ENCODE assay signal across 17 mouse cellular contexts in the genomic region with DNA sequence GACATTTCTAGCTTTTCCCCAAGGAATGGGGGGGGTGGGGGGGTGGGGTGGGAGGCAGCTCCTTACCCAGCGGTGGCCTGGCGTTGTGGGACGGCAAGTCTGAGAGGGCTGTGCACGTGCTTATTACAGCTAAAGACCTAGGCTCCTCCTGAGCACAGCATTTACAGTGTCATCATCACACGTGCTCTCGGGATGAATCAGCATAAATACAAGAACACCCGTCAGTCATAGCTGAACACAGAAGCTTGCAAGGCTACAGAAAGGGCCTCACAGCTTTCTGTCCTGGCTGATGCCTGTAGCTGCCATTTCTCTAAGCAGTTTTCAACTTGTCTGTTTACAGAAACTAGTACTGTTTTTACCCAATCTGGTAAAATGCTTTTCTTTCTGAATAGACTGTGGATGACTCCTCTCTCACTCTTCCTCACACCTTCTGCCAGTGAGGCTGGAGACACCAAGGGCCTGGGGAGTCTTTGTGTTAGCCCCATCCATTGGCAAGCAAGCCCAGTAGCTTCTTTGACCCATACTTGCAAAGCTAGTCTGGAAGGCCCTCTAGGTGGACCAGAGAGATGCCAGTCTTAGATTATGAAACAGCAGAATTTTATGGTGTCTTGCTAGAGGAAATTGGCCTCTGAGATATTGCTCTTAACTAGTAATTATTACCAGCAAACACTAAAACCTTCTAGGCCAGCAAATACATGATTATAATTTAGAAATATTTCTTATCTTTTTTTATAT. TPM values are rescaled to one million over a fixed set of nuclear protein-coding genes. Genes with fewer than 3 reads are reported as not detected.
DNase-seq lines count a peak whose midpoint lies in the region; ATAC-seq and TF ChIP-seq lines count a peak whose summit lies in the region.
"Had no signal": no experiment of that assay in that cellular context is flagged by ENCODE, and none has a peak within 500 bp of the region (broad histone marks: within the 10 kb centered on the region; RNA-seq: fewer than 3 reads in every experiment).

No protein-coding gene starts in this region.

- H3K9ac ChIP-seq in liver, embryonic 16.5 days (ENCODE audit: low read depth, low read length) = no peak overlapping the region
- H3K9ac ChIP-seq in neural tube, embryonic 15.5 days (replicated peaks) = no peak overlapping the region
- H3K9ac ChIP-seq: limb, embryonic 12.5 days; midbrain, embryonic 13.5 days had no signal

- peaks cover 56% of the 10 kb centered on the region for H3K36me3 ChIP-seq in G1E (replicated peaks)
- peaks cover 25% of the 10 kb centered on the region for H3K36me3 ChIP-seq in liver, embryonic 16.5 days (ENCODE audit: control insufficient read depth, insufficient read depth)
- H3K36me3 ChIP-seq in neural tube, embryonic 15.5 days = peaks cover 22% of the 10 kb centered on the region

- TF ChIP-seq CTCF in G1E (IDR thresholded peaks at IDR 0.05; ENCODE audit: low read depth, low read length) = no peak

- ATAC-seq in G1E (ENCODE audit: extremely low read depth, insufficient number of reproducible peaks, low FRiP score, poor library complexity, severe bottlenecking) = peak; percentile 96
- peak; percentile 97 for ATAC-seq in erythroblast, adult 5-6 weeks (replicated peaks; ENCODE audit: low FRiP score, poor library complexity, severe bottlenecking)
- ATAC-seq in liver, embryonic 16.5 days (ENCODE audit: low read depth) = peak; percentile 94
- no peak for ATAC-seq in inflammation-experienced regulatory T-cells, adult 6 months
- ATAC-seq in neural tube, embryonic 15.5 days (ENCODE audit: low FRiP score) = no peak
- ATAC-seq: lung, postnatal 0 days; midbrain, embryonic 13.5 days had no signal

- H3K4me1 ChIP-seq in G1E (ENCODE audit: insufficient read depth, low read depth, low read length) = peaks cover 41% of the 10 kb centered on the region
- H3K4me1 ChIP-seq in liver, embryonic 16.5 days (ENCODE audit: control insufficient read depth, low read depth, low read length) = peaks cover 10% of the 10 kb centered on the region
- no peaks in the 10 kb centered on the region for H3K4me1 ChIP-seq in neural tube, embryonic 15.5 days
- H3K4me1 ChIP-seq: embryonic facial prominence, embryonic 10.5 days; heart, embryonic 10.5 days; limb, embryonic 12.5 days; midbrain, embryonic 13.5 days had no signal

- H3K27ac ChIP-seq in liver, embryonic 16.5 days (ENCODE audit: low read length) = 0 out of 2 replicates have a peak overlapping the region, but pooled peaks have one; percentile 39
- no peak overlapping the region for H3K27ac ChIP-seq in neural tube, embryonic 15.5 days (replicated peaks)
- H3K27ac ChIP-seq: embryonic facial prominence, embryonic 10.5 days; heart, embryonic 10.5 days; limb, embryonic 12.5 days; midbrain, embryonic 13.5 days had no signal

- H3K27me3 ChIP-seq in G1E (ENCODE audit: insufficient read depth, low read length) = no peaks in the 10 kb centered on the region
- H3K27me3 ChIP-seq in liver, embryonic 16.5 days (ENCODE audit: control insufficient read depth, insufficient read depth, low read depth, low read length) = no peaks in the 10 kb centered on the region
- H3K27me3 ChIP-seq in neural tube, embryonic 15.5 days (replicated peaks) = no peaks in the 10 kb centered on the region
- H3K27me3 ChIP-seq: limb, embryonic 12.5 days; midbrain, embryonic 13.5 days had no signal

- H3K9me3 ChIP-seq in G1E (replicated peaks) = no peaks in the 10 kb centered on the region
- H3K9me3 ChIP-seq in liver, embryonic 16.5 days (replicated peaks; ENCODE audit: control insufficient read depth, low read length) = no peaks in the 10 kb centered on the region
- no peaks in the 10 kb centered on the region for H3K9me3 ChIP-seq in neural tube, embryonic 15.5 days (replicated peaks)
- H3K9me3 ChIP-seq: embryonic facial prominence, embryonic 10.5 days; heart, embryonic 10.5 days; limb, embryonic 12.5 days; midbrain, embryonic 13.5 days had no signal

- H3K4me3 ChIP-seq in G1E (ENCODE audit: low read depth, low read length) = no peak overlapping the region; the same call in 1 of the 2 replicates
- H3K4me3 ChIP-seq in liver, embryonic 16.5 days (ENCODE audit: low read depth, low read length) = no peak overlapping the region
- H3K4me3 ChIP-seq in neural tube, embryonic 15.5 days (replicated peaks) = no peak overlapping the region
- H3K4me3 ChIP-seq: embryonic facial prominence, embryonic 10.5 days; heart, embryonic 10.5 days; limb, embryonic 12.5 days; midbrain, embryonic 13.5 days had no signal

- H3K4me2 ChIP-seq in liver, embryonic 16.5 days (ENCODE audit: low read depth, low read length) = no peak overlapping the region
- H3K4me2 ChIP-seq in neural tube, embryonic 15.5 days = no peak overlapping the region
- H3K4me2 ChIP-seq: limb, embryonic 12.5 days; midbrain, embryonic 13.5 days had no signal

- DNase-seq in adrenal gland, postnatal 14 days = peak; percentile 25
- DNase-seq in adrenal gland, adult 18-20 months (ENCODE audit: low spot score in 2 of 2) = no peak
- DNase-seq in G1E (ENCODE audit: low spot score) = peak; percentile 26
- no peak for DNase-seq in embryo, embryonic 10.5 days (ENCODE audit: low spot score)
- DNase-seq: cerebellum, adult 9-10 months; heart, postnatal 4 days; kidney, postnatal 10 days; thymus, postnatal 36 days had no signal

- 35% methylated on average over 7 of the region's 7 CpGs for WGBS in liver, embryonic 16.5 days (ENCODE audit: insufficient replicate concordance)
- 91% methylated on average over 7 of the region's 7 CpGs for WGBS in neural tube, embryonic 15.5 days

RNA-seq across cellular contexts. Expression of a gene that starts 6.4 kb away (rescaled TPM):
- total RNA-seq in adrenal gland, postnatal 14 days (2021) = 13.2 and 16.6 TPM in 2 replicates
- 10 to 100 TPM; 10.2 to 12.7 TPM for total RNA-seq in adrenal gland, adult 18-20 months (2021)
- total RNA-seq in G1E (2014; fragmentation: Nextera tagmentation) = 32.1 and 42.9 TPM in 2 replicates
- total RNA-seq in G1E (2017) = 34.5 and 35.8 TPM in 2 replicates
- 2.2 and 3.8 TPM in 2 replicates for polyA plus RNA-seq in G1E (2012)
- total RNA-seq in erythroblast, adult 5-6 weeks (2015; ENCODE audit: low replicate concordance) = 0.38 and 13.2 TPM in 2 replicates
- total RNA-seq in erythroblast, adult 5-6 weeks (2017; ENCODE audit: low replicate concordance) = 10.1 and 10.7 TPM in 2 replicates
- 7.0 and 7.3 TPM in 2 replicates for polyA plus RNA-seq in liver, embryonic 16.5 days (2015; fragmentation: Nextera tagmentation; extraction: Ambion mirVana)
- 10 to 100 TPM; 26.7 to 41.0 (median 33.8) TPM for polyA plus RNA-seq in inflammation-experienced regulatory T-cells, adult 6 months (2017; shearing (Covaris generic))
- polyA plus RNA-seq in neural tube, embryonic 15.5 days (2015; fragmentation: Nextera tagmentation; extraction: Ambion mirVana) = 26.6 and 29.1 TPM in 2 replicates

RNA-seq across cellular contexts. Expression of a gene that starts 26.0 kb away (rescaled TPM):
- 5.6 and 6.5 TPM in 2 replicates for total RNA-seq in adrenal gland, postnatal 14 days (2021)
- 1 to 10 TPM; 1.4 to 1.9 TPM for total RNA-seq in adrenal gland, adult 18-20 months (2021)
- total RNA-seq in G1E (2014; fragmentation: Nextera tagmentation) = 58.1 and 74.3 TPM in 2 replicates
- 37.6 and 39.6 TPM in 2 replicates for total RNA-seq in G1E (2017)
- polyA plus RNA-seq in G1E (2012) = 6.6 and 7.6 TPM in 2 replicates
- total RNA-seq in erythroblast, adult 5-6 weeks (2015; ENCODE audit: low replicate concordance) = 10.7 and 16.3 TPM in 2 replicates
- 19.8 and 31.5 TPM in 2 replicates for total RNA-seq in erythroblast, adult 5-6 weeks (2017; ENCODE audit: low replicate concordance)
- 17.3 and 17.8 TPM in 2 replicates for polyA plus RNA-seq in liver, embryonic 16.5 days (2015; fragmentation: Nextera tagmentation; extraction: Ambion mirVana)
- polyA plus RNA-seq in inflammation-experienced regulatory T-cells, adult 6 months (2017; shearing (Covaris generic)) = 10 to 100 TPM in 2 of 3 experiments, 1 to 10 TPM in 1; 5.7 to 19.1 (median 12.1) TPM
- 12.9 and 17.0 TPM in 2 replicates for polyA plus RNA-seq in neural tube, embryonic 15.5 days (2015; fragmentation: Nextera tagmentation; extraction: Ambion mirVana)

RNA-seq across cellular contexts. Expression of a gene that starts 41.7 kb away (rescaled TPM):
- total RNA-seq in adrenal gland, postnatal 14 days (2021) = 46.8 and 53.1 TPM in 2 replicates
- 10 to 100 TPM; 51.6 to 64.6 TPM for total RNA-seq in adrenal gland, adult 18-20 months (2021)
- 73.6 and 75.9 TPM in 2 replicates for total RNA-seq in G1E (2014; fragmentation: Nextera tagmentation)
- 86.5 and 87.0 TPM in 2 replicates for total RNA-seq in G1E (2017)
- 12.4 and 15.0 TPM in 2 replicates for polyA plus RNA-seq in G1E (2012)
- 27.6 and 28.4 TPM in 2 replicates for total RNA-seq in erythroblast, adult 5-6 weeks (2015; ENCODE audit: low replicate concordance)
- 12.5 and 16.7 TPM in 2 replicates for total RNA-seq in erythroblast, adult 5-6 weeks (2017; ENCODE audit: low replicate concordance)
- polyA plus RNA-seq in liver, embryonic 16.5 days (2015; fragmentation: Nextera tagmentation; extraction: Ambion mirVana) = 32.0 and 32.8 TPM in 2 replicates
- 10 to 100 TPM; 89.9 to 95.2 (median 94.7) TPM for polyA plus RNA-seq in inflammation-experienced regulatory T-cells, adult 6 months (2017; shearing (Covaris generic))
- polyA plus RNA-seq in neural tube, embryonic 15.5 days (2015; fragmentation: Nextera tagmentation; extraction: Ambion mirVana) = 59.9 and 68.5 TPM in 2 replicates

RNA-seq across cellular contexts. Expression of a gene that starts 58.0 kb away (rescaled TPM):
- total RNA-seq in adrenal gland, postnatal 14 days (2021) = 4.9 and 6.8 TPM in 2 replicates
- total RNA-seq in adrenal gland, adult 18-20 months (2021) = 1 to 10 TPM; 1.8 to 9.0 TPM
- 2.0 and 4.2 TPM in 2 replicates for total RNA-seq in G1E (2014; fragmentation: Nextera tagmentation)
- 1.7 and 2.2 TPM in 2 replicates for total RNA-seq in G1E (2017)
- not detected in 2 replicates for polyA plus RNA-seq in G1E (2012)
- 1.5 and 8.8 TPM in 2 replicates for total RNA-seq in erythroblast, adult 5-6 weeks (2015; ENCODE audit: low replicate concordance)
- 14.0 and 19.0 TPM in 2 replicates for total RNA-seq in erythroblast, adult 5-6 weeks (2017; ENCODE audit: low replicate concordance)
- 2.2 and 2.7 TPM in 2 replicates for polyA plus RNA-seq in liver, embryonic 16.5 days (2015; fragmentation: Nextera tagmentation; extraction: Ambion mirVana)
- 1 to 10 TPM in 1 of 3 experiments, under 1 TPM in 2; 0.58 to 1.0 (median 0.91) TPM for polyA plus RNA-seq in inflammation-experienced regulatory T-cells, adult 6 months (2017; shearing (Covaris generic))
- polyA plus RNA-seq in neural tube, embryonic 15.5 days (2015; fragmentation: Nextera tagmentation; extraction: Ambion mirVana) = 0.40 and 0.45 TPM in 2 replicates

Comparison
In these comparisons a context has a peak if more than half of its experiments do, and no peak if none do; other contexts are left out.
1. DNase-seq: peak in adrenal gland, postnatal 14 days (single experiment) and G1E (single experiment); none in adrenal gland, adult 18-20 months (0 of 2) and embryo, embryonic 10.5 days (single experiment).
2. ATAC-seq: peak in G1E (single experiment), erythroblast, adult 5-6 weeks (single experiment) and liver, embryonic 16.5 days (single experiment); none in inflammation-experienced regulatory T-cells, adult 6 months (single experiment) and neural tube, embryonic 15.5 days (single experiment).